Mouse (Mus musculus) ovary, postnatal 36 days (tissue): ENCODE measurements around the gene Uroc1.

Experiments used
- DNase-seq: peaks from one replicate; pipeline ENCODE4 v3.0.0; 2022; ENCODE audit warnings: low spot score, mixed read lengths

The Uroc1 gene

DNA sequence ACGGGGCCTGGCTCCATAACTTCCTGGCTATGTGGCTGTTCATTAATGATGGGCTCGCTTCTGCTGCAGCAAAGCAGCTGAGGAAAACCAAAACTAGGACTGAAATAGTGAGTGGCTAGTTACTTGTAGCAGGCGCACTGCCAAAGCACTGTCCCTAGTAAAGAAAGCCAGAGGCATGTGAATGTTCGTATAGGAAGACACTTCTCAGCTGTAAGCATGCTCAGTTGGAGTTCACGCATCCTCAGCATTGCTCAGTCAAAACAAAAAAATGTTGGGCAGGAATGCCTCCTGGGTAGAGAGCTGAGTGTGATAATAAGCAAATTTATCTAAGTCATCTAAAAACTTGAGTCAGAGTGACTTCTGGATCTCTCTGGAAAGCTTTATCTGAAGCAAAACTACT is 25.1 kb downstream of the Uroc1 start:
- no peak for DNase-seq

DNA sequence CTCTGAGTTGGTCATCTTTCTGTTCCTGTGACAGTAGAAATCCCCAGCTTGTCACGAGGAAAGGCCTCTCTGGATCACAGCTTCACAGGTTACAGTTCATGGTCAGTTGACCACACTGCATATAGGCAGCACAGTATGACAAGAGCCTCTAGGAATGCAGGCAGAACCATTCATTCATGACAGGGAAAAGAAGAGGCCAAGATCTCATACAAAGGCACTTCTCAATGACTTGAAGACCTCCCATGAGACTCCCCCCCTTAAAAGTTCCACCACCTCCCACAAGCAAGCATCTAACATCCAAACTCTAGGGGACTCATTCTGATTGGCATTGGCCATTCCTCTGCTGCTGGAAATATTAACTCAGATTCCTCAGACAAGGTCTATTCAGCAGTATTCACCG is 26.4 kb downstream of the Uroc1 start:
- DNase-seq, result no peak

DNA sequence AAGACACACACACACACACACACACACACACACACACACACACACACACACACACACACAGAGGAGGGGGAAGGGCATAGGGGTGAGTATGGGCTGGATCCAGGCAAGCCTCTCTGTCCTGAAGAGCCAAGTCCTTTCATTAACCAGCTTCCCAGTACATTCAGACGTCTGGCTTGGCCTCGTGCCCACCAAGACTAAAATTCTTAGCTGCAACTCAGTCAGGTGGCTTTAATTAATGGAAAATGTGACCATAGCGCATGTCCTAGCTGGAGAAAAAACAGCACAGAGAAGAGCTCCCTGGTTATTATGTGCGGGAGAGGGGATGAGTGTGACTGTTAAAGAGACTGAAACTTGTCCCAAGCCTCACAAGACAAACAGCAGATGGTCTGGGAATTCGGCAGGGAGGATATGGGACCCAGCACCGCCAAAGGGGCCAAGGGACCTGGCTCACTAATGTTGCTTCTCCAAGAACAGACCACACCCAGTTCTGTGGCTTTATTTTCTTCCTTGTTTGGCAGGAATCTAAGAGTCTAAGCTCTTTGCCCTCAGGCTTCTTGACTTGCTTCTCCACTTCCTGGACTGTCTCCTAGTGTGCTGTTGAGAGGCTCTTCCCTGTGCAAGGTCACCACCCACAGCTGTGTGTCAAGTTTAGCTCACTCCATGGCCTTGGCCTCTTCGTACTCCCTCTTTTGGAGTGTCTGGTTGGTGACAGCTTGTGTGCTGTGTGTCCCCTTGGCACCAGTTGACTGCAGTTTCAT is 27.1 kb downstream of the Uroc1 start:
- DNase-seq, result peak; percentile 50

DNA sequence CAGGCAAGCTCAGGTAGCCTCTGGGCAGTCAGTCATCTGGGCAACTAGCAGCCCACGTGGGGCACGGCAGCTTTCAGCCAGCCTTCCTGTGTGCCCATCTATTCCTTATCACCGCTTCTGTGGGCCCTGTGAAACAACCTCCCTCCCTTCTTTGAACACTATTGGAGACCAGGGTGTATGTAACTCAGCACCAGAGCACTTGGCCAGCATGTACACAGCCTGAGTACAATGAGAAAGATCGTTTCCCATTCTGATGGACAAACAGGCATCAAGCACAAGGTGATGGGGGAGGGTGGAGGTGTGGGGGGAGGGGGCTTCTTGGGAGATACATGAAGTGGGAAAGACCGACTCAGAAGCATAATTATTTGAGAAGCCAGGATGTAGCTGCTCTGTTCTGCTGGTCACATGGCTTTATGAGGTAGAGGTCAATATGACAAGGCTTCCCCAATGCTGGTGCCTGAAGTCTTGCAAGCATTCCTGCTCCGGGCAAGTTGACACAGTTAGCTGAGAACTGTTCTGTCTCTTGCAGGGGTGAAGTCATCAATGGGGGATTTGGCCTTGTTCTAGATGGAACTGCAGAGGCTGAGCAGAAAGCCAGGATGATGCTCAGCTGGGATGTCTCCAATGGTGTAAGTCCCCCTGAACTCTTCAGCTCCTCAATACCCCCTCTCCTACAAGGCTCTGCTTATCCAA is 28.0 kb downstream of the Uroc1 start:
- DNase-seq, result no peak

DNA sequence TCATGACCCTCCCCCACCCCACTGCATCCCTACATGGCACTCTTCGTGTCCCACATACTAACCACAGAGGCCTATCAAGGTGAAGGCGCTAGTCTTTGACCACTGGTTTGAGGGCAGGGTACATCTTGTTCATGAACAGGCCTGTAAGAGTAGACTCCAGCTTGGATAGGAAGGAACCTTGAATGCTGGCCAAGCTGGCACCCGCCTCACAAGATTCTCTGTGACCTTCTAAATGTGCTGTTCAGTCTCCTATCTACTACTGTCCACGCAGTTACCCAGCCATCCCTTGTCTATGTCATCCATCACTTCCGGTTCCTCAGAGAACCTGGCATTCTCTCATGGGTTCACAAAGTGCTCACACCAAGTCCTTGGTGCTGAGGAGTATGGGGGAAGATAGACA is 30.2 kb downstream of the Uroc1 start:
- DNase-seq, result peak; percentile 58

DNA sequence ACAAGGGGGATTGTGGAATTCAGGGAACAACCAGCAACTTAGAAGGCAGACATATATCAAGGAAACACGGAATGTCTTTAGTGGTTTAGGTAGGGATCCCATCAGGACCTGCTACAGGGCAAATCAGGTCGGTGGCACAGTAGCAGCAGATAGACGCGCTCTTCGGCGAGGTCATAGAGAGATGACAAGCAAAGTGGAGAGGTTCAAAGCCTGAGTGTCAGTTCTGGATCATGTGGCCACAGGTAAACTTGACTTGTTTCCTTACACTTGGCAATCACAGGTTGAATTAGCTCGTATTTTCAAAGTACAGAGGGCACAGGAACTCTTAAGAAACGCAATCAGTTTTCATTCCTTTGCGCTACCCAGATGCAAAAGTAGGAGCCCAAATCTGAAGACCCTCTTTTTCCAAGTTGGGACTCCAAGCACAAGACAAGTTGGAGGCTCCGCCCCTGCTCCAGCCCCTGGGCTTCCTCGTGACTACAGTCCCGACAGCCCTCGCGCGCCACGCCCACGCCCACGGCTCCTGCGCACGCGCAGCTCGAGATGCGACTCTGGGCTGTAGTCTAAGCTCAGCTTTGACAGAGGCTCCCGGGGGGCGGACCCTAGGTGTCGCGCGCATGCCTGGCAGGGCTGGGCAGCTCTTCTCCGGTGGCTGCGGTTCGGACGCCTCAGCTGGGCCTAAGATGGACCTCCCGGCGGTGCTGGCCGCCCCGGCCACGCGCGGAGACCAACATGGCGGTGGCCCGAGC is 36.1 kb downstream of the Uroc1 start, which contains the start of gene Zxdc:
TSS of gene Zxdc (plus strand) at position 517 of the 749 bp plus-strand sequence.
- peak; percentile 100 for DNase-seq

DNA sequence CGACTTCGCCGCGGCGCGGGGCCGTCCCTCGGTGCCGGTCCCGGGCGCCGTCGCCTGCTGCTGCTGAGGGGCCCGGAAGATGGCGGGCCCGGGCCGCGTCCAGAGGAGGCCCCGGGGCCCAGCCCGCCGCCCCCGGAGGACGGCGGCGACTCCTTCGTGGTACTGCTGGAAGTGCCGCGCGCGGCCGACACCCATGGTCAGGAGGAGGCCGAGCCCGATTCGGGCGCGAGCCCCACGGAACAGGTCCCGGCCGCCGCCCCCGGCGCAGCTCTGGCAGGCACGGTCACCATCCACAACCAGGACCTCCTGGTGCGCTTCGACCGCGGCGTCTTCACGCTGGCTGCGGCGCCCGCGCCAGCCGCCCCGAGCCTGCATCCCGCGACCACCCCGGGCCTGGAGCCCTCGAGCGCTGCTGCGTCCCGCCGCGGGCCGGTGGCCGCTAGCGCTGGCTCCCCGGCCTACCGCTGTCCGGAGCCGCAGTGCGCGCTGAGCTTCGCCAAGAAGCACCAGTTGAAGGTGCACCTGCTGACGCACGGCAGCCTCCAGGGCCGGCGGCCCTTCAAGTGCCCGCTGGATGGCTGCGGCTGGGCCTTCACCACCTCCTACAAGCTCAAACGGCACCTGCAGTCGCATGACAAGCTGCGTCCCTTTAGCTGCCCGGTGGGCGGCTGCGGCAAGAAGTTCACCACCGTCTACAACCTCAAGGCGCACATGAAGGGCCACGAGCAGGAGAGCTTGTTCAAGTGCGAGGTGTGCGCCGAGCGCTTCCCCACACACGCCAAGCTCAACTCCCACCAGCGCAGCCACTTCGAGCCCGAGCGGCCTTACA is 36.9 kb downstream of the Uroc1 start:
- DNase-seq, result no peak

DNA sequence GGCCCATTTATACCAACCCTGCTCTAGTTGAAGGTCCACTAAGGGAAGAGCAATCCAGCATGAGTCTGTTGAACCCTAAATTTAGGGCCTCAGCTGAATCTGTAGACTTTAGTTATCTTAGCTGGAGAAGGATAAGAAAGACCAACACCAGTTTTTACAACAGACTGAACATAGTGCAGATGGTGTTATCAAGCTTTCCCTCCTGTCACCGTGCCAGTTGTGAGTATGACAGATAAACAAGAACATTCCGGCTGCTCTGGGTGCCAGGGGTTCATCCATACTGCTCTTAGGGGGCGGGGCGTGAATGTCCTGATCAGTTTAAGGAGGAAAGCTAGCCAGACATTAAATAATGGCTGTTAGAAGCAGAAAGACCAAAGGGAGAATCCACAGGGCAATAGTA is 41.6 kb downstream of the Uroc1 start:
- DNase-seq, result no peak

DNA sequence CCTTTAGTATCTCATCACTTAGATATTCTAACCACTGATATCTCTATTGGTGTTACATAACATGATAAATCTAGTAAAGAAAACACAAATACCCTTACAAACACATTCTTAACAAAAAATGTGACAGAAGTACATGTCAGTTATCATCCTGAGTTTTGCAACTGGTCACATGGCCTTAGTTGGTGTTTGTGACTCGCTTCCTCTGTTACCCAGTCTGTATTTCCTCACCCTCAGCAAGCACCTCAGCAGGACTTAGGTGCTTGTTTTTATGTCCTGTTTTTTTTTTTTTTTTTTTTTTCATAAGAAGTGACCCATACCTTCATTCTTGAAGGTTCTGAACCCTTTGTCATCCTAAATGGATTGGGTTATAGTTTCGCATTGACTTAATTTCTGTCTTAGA is 44.6 kb downstream of the Uroc1 start:
- no peak for DNase-seq

DNA sequence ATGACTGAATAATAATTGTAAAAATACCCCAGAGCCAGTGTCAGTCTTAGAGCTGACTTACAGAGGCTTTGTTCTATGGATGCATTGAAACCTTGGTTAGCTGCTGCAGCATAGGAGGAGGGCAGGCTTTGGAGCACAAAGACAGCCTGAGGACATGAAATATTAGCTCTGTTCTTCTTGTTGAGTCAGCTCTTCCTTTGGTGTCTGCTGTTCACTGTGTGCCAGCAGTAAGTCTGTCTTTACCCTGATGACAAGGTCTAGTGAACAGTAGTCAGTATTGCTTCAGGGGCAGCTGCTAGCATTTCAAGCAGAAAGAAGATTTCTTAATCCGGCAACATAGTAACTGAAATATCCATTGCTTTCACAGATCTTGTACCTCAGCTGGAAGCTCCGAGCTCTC is 48.4 kb downstream of the Uroc1 start:
- DNase-seq, result no peak

DNA sequence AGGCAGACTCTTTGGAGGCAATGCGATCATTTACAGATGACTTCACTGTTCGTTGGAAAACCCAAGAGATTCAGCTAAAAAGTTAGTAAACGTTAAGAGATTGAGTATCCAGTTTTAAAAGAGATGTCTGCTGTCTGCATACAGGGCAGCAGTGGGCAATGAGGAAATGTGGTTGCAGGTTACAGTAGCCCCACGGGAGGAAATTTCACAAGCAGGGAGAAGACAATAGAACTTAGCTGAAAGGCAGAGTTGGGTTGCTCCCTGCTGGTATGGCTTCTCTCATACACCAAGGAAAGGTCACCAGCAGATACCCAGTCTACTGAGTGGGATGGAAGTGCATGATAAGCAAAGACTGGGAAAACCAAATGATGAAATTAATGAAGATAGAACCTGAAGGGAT is 57.5 kb downstream of the Uroc1 start:
- DNase-seq, result no peak

DNA sequence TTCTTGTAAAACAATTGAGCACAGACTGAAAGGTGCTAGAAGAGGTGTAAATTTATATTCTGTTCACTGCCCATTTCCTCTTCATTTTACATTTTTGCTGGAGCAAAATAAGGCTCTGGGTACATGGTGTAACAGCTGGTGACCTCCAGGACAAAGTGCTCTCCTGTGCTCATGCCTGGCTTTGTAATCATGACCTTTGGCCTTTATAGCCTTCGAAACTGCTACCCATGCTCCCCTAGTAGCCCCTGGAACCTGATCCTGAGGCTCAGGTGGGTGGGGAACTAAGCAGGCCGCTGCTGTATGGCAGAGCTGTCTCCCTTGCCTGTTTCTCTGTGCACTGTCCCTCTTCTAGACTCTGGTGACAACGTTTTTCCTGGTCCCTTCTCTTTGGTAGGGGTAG is 60.9 kb downstream of the Uroc1 start:
- DNase-seq, result no peak

DNA sequence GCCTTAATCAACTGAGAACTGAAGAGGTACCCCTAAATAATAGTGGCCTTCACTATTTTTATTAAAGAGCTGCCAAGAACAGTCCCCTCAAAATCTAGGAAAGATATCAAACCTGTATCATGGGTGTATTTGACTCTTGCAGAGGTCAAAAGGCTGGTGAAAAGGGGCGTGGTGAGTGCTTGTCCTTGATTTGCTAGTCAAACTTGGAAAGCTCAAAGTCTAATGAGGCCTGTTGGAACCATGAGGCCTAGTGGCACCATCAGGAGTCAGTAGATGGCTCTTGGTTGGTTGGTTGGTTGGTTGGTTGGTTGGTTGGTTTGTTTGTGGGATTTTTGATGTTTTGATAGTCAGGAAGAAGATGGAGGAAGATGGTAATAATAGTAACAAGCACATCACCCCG is 62.7 kb downstream of the Uroc1 start:
- DNase-seq, result no peak

DNA sequence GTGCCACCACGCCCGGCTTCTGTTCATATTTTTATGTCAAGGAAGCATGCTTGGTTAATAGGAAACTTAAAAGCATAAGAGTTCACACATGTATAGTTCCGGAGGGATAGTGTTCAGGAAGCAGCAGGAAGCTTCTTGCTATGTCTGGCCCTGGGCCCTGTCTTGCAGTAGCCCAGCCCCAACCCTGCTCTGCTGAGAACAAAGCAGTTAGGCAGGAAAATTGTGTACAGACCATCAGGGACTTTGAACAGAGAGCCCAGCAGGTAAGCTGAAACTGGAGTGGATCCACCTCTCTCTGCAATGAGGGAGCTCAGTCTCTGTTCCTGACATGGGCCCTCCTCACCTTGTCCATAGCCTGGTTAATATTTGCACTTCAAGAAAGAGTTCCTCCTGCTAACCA is 64.2 kb downstream of the Uroc1 start:
- DNase-seq, result no peak

DNA sequence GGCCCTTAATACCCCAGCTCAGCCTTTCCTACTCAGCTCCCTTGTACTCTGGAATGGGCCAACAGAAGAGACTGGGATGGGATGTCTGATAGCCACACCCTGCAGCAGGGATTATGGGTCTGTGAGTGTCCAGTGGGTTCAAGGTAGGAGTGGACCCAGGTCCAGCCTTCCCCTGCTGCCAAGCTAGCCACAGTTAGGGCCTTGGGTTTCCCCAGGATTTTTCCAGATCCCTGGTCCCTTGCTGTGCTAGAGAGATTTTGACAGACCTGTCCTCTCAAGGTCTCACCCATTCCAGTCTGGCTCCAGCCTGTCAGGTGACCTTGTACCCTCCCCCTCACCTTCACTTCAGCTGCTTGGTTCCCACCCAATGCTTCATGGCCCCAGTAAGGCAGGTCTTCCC is 75.5 kb downstream of the Uroc1 start:
- no peak for DNase-seq

DNA sequence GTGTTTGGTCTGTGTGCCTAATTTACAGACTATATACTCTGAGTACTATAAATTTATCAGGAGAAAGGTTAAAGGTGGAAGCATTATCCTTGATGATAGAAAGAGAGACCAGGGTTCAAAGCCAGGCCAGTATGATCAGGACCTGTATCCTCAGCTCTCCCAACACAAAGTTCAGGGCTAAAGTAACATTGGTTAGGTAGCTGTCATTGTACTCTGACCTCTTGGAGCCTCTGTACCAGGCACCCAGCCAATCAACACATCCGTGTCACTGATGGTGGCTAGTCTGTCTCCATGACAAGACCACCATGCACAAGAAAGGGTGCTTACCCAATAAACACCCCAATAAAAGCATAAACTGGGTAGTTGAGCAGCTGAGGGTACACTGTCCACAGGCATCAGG is 77.9 kb downstream of the Uroc1 start:
- no peak for DNase-seq

DNA sequence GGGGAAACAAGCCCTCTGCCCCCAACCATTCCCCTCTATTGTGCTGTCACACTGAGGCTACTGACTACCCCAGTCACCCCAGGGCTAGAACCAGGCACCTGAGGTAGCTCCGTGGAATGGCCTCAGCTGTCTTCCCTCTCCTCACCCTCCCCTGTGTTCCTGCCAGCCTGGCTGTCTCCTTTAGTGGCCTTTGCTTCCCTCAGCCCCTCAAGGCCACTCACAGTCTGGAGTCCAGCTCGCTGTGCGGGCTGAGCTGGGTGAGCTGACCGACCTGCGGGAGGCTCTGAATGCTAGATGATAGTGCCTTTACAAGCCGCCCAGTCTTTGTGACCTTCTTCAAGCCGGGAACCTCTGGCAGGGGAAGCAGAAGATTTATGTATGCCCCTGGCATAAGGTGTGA is 78.8 kb downstream of the Uroc1 start:
- DNase-seq, result peak; percentile 49
